Mouse (Mus musculus): ENCODE measurements around the gene Krtap5-3. TPM values are rescaled to one million over a fixed set of nuclear protein-coding genes. Genes with fewer than 3 reads are reported as not detected.

Gene Krtap5-3
- polyA plus RNA-seq, 1 experiment, result not detected

- TF ChIP-seq GATA1 (IDR thresholded peaks at IDR 0.05; ENCODE audit: low read length), result no peak
- no peak for TF ChIP-seq TAL1 (IDR thresholded peaks at IDR 0.05; ENCODE audit: low read length)
- Histone ChIP-seq H3K27me3 (ENCODE audit: control insufficient read depth) (no peaks in the 10 kb centered on the region), H3K9me3 (ENCODE audit: control insufficient read depth, low read length) (peaks cover 15% of the 10 kb centered on the region), H3K36me3 (ENCODE audit: control insufficient read depth) (no peaks in the 10 kb centered on the region), H3K4me1 (ENCODE audit: control insufficient read depth) (no peaks in the 10 kb centered on the region), H3K4me3 (replicated peaks) (no peak within 1 kb of the TSS)
Observed at GRCm38 (mm10) chr7:142240978-142241377, 39.8 kb downstream of the Krtap5-3 start, which contains the start of gene Gm40460. Gm40460 (minus strand) TSS chr7:142241078.

- Histone ChIP-seq H3K9me3 (ENCODE audit: control insufficient read depth, low read length) (no peaks in the 10 kb centered on the region), H3K4me1 (ENCODE audit: control insufficient read depth) (no peaks in the 10 kb centered on the region), H3K4me3 (replicated peaks) (no peak overlapping the region), H3K36me3 (ENCODE audit: control insufficient read depth) (no peaks in the 10 kb centered on the region), H3K27me3 (ENCODE audit: control insufficient read depth) (no peaks in the 10 kb centered on the region)
- no peak for TF ChIP-seq TAL1 (IDR thresholded peaks at IDR 0.05; ENCODE audit: low read length)
- no peak for TF ChIP-seq GATA1 (IDR thresholded peaks at IDR 0.05; ENCODE audit: low read length)
Observed at GRCm38 (mm10) chr7:142249824-142250223, 48.7 kb downstream of the Krtap5-3 start.

Other genes starting within 250 kb of the Krtap5-3 start
- gene Mob2, start 140.3 kb upstream of the Krtap5-3 start, polyA plus RNA-seq (2012), result 24.8 and 29.2 TPM in 2 replicates
- gene Dusp8, start 105.5 kb upstream of the Krtap5-3 start, polyA plus RNA-seq (2012), result 7.6 and 9.7 TPM in 2 replicates
- gene Gm45618, start 80.6 kb upstream of the Krtap5-3 start, polyA plus RNA-seq (2012), result not detected in 2 replicates
- not detected in 2 replicates for gene Gm39115, start 65.3 kb upstream of the Krtap5-3 start, polyA plus RNA-seq (2012)
- not detected in 2 replicates for gene Gm45337, start 56.8 kb upstream of the Krtap5-3 start, polyA plus RNA-seq (2012)
- gene Gm29735, start 44.3 kb upstream of the Krtap5-3 start, polyA plus RNA-seq (2012), result not detected in 2 replicates
- gene Gm4553, start 35.6 kb upstream of the Krtap5-3 start, polyA plus RNA-seq (2012), result not detected in 2 replicates
- not detected in 2 replicates for gene Krtap5-2, start 25.4 kb upstream of the Krtap5-3 start, polyA plus RNA-seq (2012)
- not detected in 2 replicates for gene Gm10153, start 11.0 kb upstream of the Krtap5-3 start, polyA plus RNA-seq (2012)
- gene Gm7579, start 10.5 kb downstream of the Krtap5-3 start, polyA plus RNA-seq (2012), result not detected in 2 replicates
- 0.03 TPM in 1 of 2 replicates, not detected in the other for gene Krtap5-5, start 28.6 kb downstream of the Krtap5-3 start, polyA plus RNA-seq (2012)
- not detected in 2 replicates for gene Gm40460, start 39.7 kb downstream of the Krtap5-3 start, polyA plus RNA-seq (2012)
- not detected in 2 replicates for gene Gm2431, start 57.0 kb downstream of the Krtap5-3 start, polyA plus RNA-seq (2012)
- gene Gm4559, start 73.0 kb downstream of the Krtap5-3 start, polyA plus RNA-seq (2012), result not detected in 2 replicates
- not detected in 2 replicates for gene Krtap5-1, start 95.8 kb downstream of the Krtap5-3 start, polyA plus RNA-seq (2012)
- not detected in 2 replicates for gene Krtap5-4, start 102.2 kb downstream of the Krtap5-3 start, polyA plus RNA-seq (2012)
- gene Ifitm10, start 172.4 kb downstream of the Krtap5-3 start, polyA plus RNA-seq (2012), result 0.36 and 0.47 TPM in 2 replicates
- gene Gm49369, start 181.3 kb downstream of the Krtap5-3 start, polyA plus RNA-seq (2012), result 19.7 and 19.8 TPM in 2 replicates
- 14.4 and 21.7 TPM in 2 replicates for gene Ctsd, start 186.7 kb downstream of the Krtap5-3 start, polyA plus RNA-seq (2012)
- gene Syt8, start 233.5 kb downstream of the Krtap5-3 start, polyA plus RNA-seq (2012), result not detected in 2 replicates
- gene Tnni2, start 240.4 kb downstream of the Krtap5-3 start, polyA plus RNA-seq (2012), result 0.22 TPM in 1 of 2 replicates, not detected in the other

All from erythroblast, embryonic 14.5 days (primary cell).